ENCODE assay signal across 9 mouse cellular contexts in the genomic region with DNA sequence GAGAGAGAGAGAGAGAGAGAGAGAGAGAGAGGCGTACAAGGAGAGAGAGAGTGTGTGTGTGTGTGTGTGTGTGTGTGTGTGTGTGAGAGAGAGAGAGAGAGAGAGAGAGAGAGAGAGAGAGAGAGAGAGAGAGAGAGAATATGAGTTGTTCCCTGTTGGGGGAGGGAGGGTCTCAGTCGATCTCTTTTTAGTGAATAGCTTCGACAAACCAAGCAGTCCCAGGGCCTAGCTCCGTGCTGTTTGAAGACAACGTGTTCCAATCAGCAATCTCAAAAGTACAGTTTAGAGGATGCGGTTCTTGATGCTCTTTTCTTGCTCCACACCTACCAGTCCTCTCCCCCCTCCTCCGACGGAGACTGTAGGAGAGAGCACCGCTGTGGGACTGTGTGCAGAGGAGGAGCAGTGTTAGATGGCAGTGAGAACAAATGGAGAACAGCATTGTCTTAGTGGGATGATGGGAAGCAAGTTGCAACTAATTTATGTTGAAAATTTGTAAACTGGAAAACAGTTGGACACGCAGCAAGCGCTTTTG. TPM values are rescaled to one million over a fixed set of nuclear protein-coding genes. Genes with fewer than 3 reads are reported as not detected.
DNase-seq lines count a peak whose midpoint lies in the region; ATAC-seq and TF ChIP-seq lines count a peak whose summit lies in the region.
"Had no signal": no experiment of that assay in that cellular context is flagged by ENCODE, and none has a peak within 500 bp of the region (broad histone marks: within the 10 kb centered on the region; RNA-seq: fewer than 3 reads in every experiment).

No protein-coding gene starts in this region.

- no peak overlapping the region for H3K27ac ChIP-seq in kidney, embryonic 16.5 days (ENCODE audit: low read length)
- H3K27ac ChIP-seq in forebrain, embryonic 16.5 days (ENCODE audit: low read length) = peak overlapping the region; percentile 94
- no peak overlapping the region for H3K27ac ChIP-seq in limb, embryonic 14.5 days (replicated peaks; ENCODE audit: low read depth, low read length)
- no peak overlapping the region for H3K27ac ChIP-seq in stomach, embryonic 15.5 days

- H3K4me3 ChIP-seq in kidney, embryonic 16.5 days (ENCODE audit: low read length) = no peak overlapping the region
- H3K4me3 ChIP-seq in forebrain, embryonic 16.5 days (replicated peaks; ENCODE audit: low read length) = peak overlapping the region; percentile 74
- peak overlapping the region; percentile 63 for H3K4me3 ChIP-seq in limb, embryonic 14.5 days (replicated peaks; ENCODE audit: low read length)
- peak overlapping the region; percentile 43 for H3K4me3 ChIP-seq in stomach, embryonic 15.5 days (replicated peaks)

- DNase-seq in kidney, postnatal 4 days = no peak
- DNase-seq in limb, embryonic 14.5 days (ENCODE audit: low spot score) = no peak
- DNase-seq in layer of hippocampus, adult 18-20 months (ENCODE audit: low spot score in 2 of 2) = no peak
- no peak for DNase-seq in spleen, postnatal 4 days (ENCODE audit: low spot score in 2 of 2)
- no peak for DNase-seq in right cerebral cortex, adult 18-20 months

- ATAC-seq in kidney, embryonic 16.5 days (ENCODE audit: low FRiP score, low TSS enrichment) = no peak
- peak; percentile 39 for ATAC-seq in forebrain, embryonic 16.5 days
- ATAC-seq in limb, embryonic 14.5 days (ENCODE audit: low FRiP score, low read depth) = no peak
- no peak for ATAC-seq in stomach, embryonic 15.5 days (ENCODE audit: insufficient read depth, low FRiP score, low read depth)

- no peaks in the 10 kb centered on the region for H3K9me3 ChIP-seq in kidney, embryonic 16.5 days (ENCODE audit: low read length)
- no peaks in the 10 kb centered on the region for H3K9me3 ChIP-seq in forebrain, embryonic 16.5 days (ENCODE audit: control insufficient read depth, low read length)
- no peaks in the 10 kb centered on the region for H3K9me3 ChIP-seq in limb, embryonic 14.5 days (ENCODE audit: control insufficient read depth, low read length)
- no peaks in the 10 kb centered on the region for H3K9me3 ChIP-seq in stomach, embryonic 15.5 days

- peaks cover 7% of the 10 kb centered on the region for H3K4me1 ChIP-seq in kidney, embryonic 16.5 days (ENCODE audit: insufficient read depth, low read length)
- peaks cover 21% of the 10 kb centered on the region for H3K4me1 ChIP-seq in forebrain, embryonic 16.5 days (replicated peaks; ENCODE audit: control insufficient read depth, insufficient read depth, low read length)
- H3K4me1 ChIP-seq in limb, embryonic 14.5 days (ENCODE audit: control insufficient read depth, insufficient read depth, low read length) = peaks cover 11% of the 10 kb centered on the region; the same call in 1 of the 2 replicates
- peaks cover 14% of the 10 kb centered on the region for H3K4me1 ChIP-seq in stomach, embryonic 15.5 days

- 7% methylated on average over 10 of the region's 11 CpGs for WGBS in kidney, embryonic 16.5 days
- WGBS in forebrain, embryonic 16.5 days = 9% methylated on average over 10 of the region's 11 CpGs
- 13% methylated on average over 10 of the region's 11 CpGs for WGBS in limb, embryonic 14.5 days
- 9% methylated on average over 10 of the region's 11 CpGs for WGBS in stomach, embryonic 15.5 days

- H3K27me3 ChIP-seq in kidney, embryonic 16.5 days (ENCODE audit: insufficient read depth, low read length) = peaks cover 82% of the 10 kb centered on the region
- peaks cover 17% of the 10 kb centered on the region for H3K27me3 ChIP-seq in forebrain, embryonic 16.5 days (replicated peaks; ENCODE audit: control insufficient read depth, insufficient read depth, low read length)
- H3K27me3 ChIP-seq in limb, embryonic 14.5 days (ENCODE audit: control insufficient read depth, insufficient read depth, low read length) = peaks cover 35% of the 10 kb centered on the region
- peaks cover 68% of the 10 kb centered on the region for H3K27me3 ChIP-seq in stomach, embryonic 15.5 days (replicated peaks)

- H3K4me2 ChIP-seq in kidney, embryonic 16.5 days (replicated peaks; ENCODE audit: low read depth, low read length) = peak overlapping the region; percentile 72
- H3K4me2 ChIP-seq in forebrain, embryonic 16.5 days (ENCODE audit: low read length) = peak overlapping the region; percentile 79
- peak overlapping the region; percentile 77 for H3K4me2 ChIP-seq in limb, embryonic 14.5 days (replicated peaks; ENCODE audit: low read depth, low read length, severe bottlenecking)
- H3K4me2 ChIP-seq in stomach, embryonic 15.5 days = peak overlapping the region; percentile 82

- H3K36me3 ChIP-seq in kidney, embryonic 16.5 days (ENCODE audit: insufficient read depth, low read length) = no peaks in the 10 kb centered on the region
- H3K36me3 ChIP-seq in forebrain, embryonic 16.5 days (ENCODE audit: control insufficient read depth, insufficient read depth) = no peaks in the 10 kb centered on the region
- H3K36me3 ChIP-seq in limb, embryonic 14.5 days (ENCODE audit: control insufficient read depth, insufficient read depth, low read length) = peaks cover 8% of the 10 kb centered on the region; the same call in 1 of the 2 replicates
- H3K36me3 ChIP-seq in stomach, embryonic 15.5 days = no peaks in the 10 kb centered on the region

- no peak for TF ChIP-seq POLR2A in limb, embryonic 14.5 days (IDR thresholded peaks at IDR 0.05; ENCODE audit: borderline replicate concordance, extremely low read depth, insufficient read depth, insufficient read length)

- no peak overlapping the region for H3K9ac ChIP-seq in kidney, embryonic 16.5 days (replicated peaks; ENCODE audit: low read length)
- peak overlapping the region; percentile 4; the same call in 1 of the 2 replicates for H3K9ac ChIP-seq in forebrain, embryonic 16.5 days (replicated peaks; ENCODE audit: low read depth, low read length)
- no peak overlapping the region for H3K9ac ChIP-seq in limb, embryonic 14.5 days (ENCODE audit: low read depth, low read length, severe bottlenecking)
- no peak overlapping the region for H3K9ac ChIP-seq in stomach, embryonic 15.5 days

RNA-seq across cellular contexts. Expression of gene Dlx5, which starts 0.4 kb away (rescaled TPM):
- 0.22 and 0.47 TPM in 2 replicates for polyA plus RNA-seq in kidney, embryonic 16.5 days (2015; fragmentation: Nextera tagmentation; extraction: Ambion mirVana)
- 74.3 and 75.7 TPM in 2 replicates for polyA plus RNA-seq in forebrain, embryonic 16.5 days (2015; fragmentation: Nextera tagmentation; extraction: Ambion mirVana)
- polyA plus RNA-seq in limb, embryonic 14.5 days (2012; rRNA removed) = 18.8 and 20.8 TPM in 2 replicates
- 35.1 and 35.7 TPM in 2 replicates for polyA plus RNA-seq in limb, embryonic 14.5 days (2014; fragmentation: Nextera tagmentation; extraction: Ambion mirVana)
- polyA plus RNA-seq in stomach, embryonic 15.5 days (2015; fragmentation: Nextera tagmentation; extraction: Ambion mirVana) = 3.4 and 3.6 TPM in 2 replicates
- total RNA-seq in layer of hippocampus, adult 18-20 months (2021) = 1 to 10 TPM; 6.1 TPM

RNA-seq across cellular contexts. Expression of gene Dlx6, which starts 19.2 kb away (rescaled TPM):
- polyA plus RNA-seq in kidney, embryonic 16.5 days (2015; fragmentation: Nextera tagmentation; extraction: Ambion mirVana) = not detected in 2 replicates
- 7.2 and 12.6 TPM in 2 replicates for polyA plus RNA-seq in forebrain, embryonic 16.5 days (2015; fragmentation: Nextera tagmentation; extraction: Ambion mirVana)
- polyA plus RNA-seq in limb, embryonic 14.5 days (2012; rRNA removed) = 6.8 and 7.4 TPM in 2 replicates
- 1.00 and 1.8 TPM in 2 replicates for polyA plus RNA-seq in limb, embryonic 14.5 days (2014; fragmentation: Nextera tagmentation; extraction: Ambion mirVana)
- polyA plus RNA-seq in stomach, embryonic 15.5 days (2015; fragmentation: Nextera tagmentation; extraction: Ambion mirVana) = 0.14 TPM in 1 of 2 replicates, not detected in the other
- total RNA-seq in layer of hippocampus, adult 18-20 months (2021) = 1 to 10 TPM; 7.5 to 9.1 TPM
- polyA plus RNA-seq: liver, embryonic 16.5 days had no signal
